ENCODE assay signal across 10 mouse cellular contexts in the genomic region with DNA sequence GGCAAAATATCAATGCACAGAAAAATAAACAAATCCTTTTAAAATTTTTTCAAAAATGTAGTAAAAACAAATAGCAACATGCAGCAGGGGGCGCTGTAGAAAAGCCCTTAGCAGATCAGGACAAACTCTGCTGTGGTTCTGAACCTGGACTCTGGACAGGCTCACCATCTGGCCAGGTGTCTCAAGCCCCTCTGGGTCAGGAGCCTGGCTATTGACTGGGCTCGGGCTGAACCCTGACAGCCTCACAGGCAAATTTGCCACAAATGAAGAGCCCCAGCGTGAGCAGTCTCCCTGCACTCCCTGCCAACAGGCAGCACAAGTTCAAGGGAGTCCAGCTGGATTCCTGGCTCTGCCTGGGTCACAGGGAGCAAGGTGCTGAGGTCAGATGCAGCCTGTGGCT. TPM values are rescaled to one million over a fixed set of nuclear protein-coding genes. Genes with fewer than 3 reads are reported as not detected.
DNase-seq lines count a peak whose midpoint lies in the region; ATAC-seq lines count a peak whose summit lies in the region.
"Had no signal": no experiment of that assay in that cellular context is flagged by ENCODE, and none has a peak within 500 bp of the region (broad histone marks: within the 10 kb centered on the region; RNA-seq: fewer than 3 reads in every experiment).

No protein-coding gene starts in this region.

- DNase-seq in heart, postnatal 10 days: peak; percentile 59 to 79
- no peak for DNase-seq in heart, postnatal 25 days (ENCODE audit: low spot score)
- DNase-seq in 3T3-L1 (ENCODE audit: low read depth, low spot score) (peak; percentile 79), NIH3T3 (ENCODE audit: low read depth) (peak; percentile 82)
- DNase-seq in layer of hippocampus, postnatal 25 days (ENCODE audit: extremely low spot score in 1 of 2, low spot score in 1 of 2): peak; percentile 43 to 81
- peak; percentile 76 for DNase-seq in right cerebral cortex, postnatal 14 days
- DNase-seq in midbrain, embryonic 11.5 days (ENCODE audit: low spot score, missing footprints): no peak

- no peak overlapping the region for H3K27ac ChIP-seq in midbrain, embryonic 11.5 days (ENCODE audit: low read depth, low read length)
- H3K27ac ChIP-seq: hindbrain, embryonic 15.5 days had no signal

- H3K9ac ChIP-seq in midbrain, embryonic 11.5 days (ENCODE audit: low read length): no peak overlapping the region
- H3K9ac ChIP-seq: hindbrain, embryonic 15.5 days had no signal

- H3K27me3 ChIP-seq in midbrain, embryonic 11.5 days (ENCODE audit: control insufficient read depth, insufficient read depth, low read length): no peaks in the 10 kb centered on the region
- H3K27me3 ChIP-seq: hindbrain, embryonic 15.5 days had no signal

- intact Hi-C loops in heart, postnatal 10 days (cut with DNase I): loop anchor here (1.0 kb wide), 1 partner anchor 108 kb away; no protein-coding TSS in a partner anchor
- intact Hi-C loops in heart, postnatal 25 days (cut with DNase I): loop anchor here (1.0 to 5.0 kb wide), 2 partner anchors 109 to 189 kb away; no protein-coding TSS in a partner anchor

- no peak overlapping the region for H3K4me3 ChIP-seq in midbrain, embryonic 11.5 days (ENCODE audit: low read depth, low read length)
- H3K4me3 ChIP-seq: hindbrain, embryonic 15.5 days; myocyte had no signal

- WGBS in midbrain, embryonic 11.5 days: 26% methylated on average over 3 of the region's 3 CpGs

- no peaks in the 10 kb centered on the region for H3K36me3 ChIP-seq in midbrain, embryonic 11.5 days (ENCODE audit: control insufficient read depth, insufficient read depth, low read length)
- H3K36me3 ChIP-seq: hindbrain, embryonic 15.5 days had no signal

- H3K4me2 ChIP-seq in midbrain, embryonic 11.5 days: no peak overlapping the region
- H3K4me2 ChIP-seq: hindbrain, embryonic 15.5 days had no signal

- H3K4me1 ChIP-seq in midbrain, embryonic 11.5 days (ENCODE audit: control insufficient read depth, insufficient read depth, low read length): peaks cover 3% of the 10 kb centered on the region; the same call in 1 of the 2 replicates

- H3K9me3 ChIP-seq in midbrain, embryonic 11.5 days (ENCODE audit: control insufficient read depth, low read length): no peaks in the 10 kb centered on the region
- H3K9me3 ChIP-seq: hindbrain, embryonic 15.5 days had no signal

- ATAC-seq in common myeloid progenitor, adult 5-6 weeks (replicated peaks; ENCODE audit: low read depth, poor library complexity, severe bottlenecking): peak; percentile 48; the same call in 1 of the 2 replicates
- no peak for ATAC-seq in midbrain, embryonic 11.5 days (ENCODE audit: low FRiP score)

RNA-seq across cellular contexts. Expression of a gene that starts 20.0 kb away (rescaled TPM):
- total RNA-seq in heart, postnatal 10 days (2021): 10 to 100 TPM; 38.5 to 39.6 TPM
- 10 to 100 TPM; 30.1 to 31.5 TPM for total RNA-seq in heart, postnatal 25 days (2021)
- 29.9 and 32.5 TPM in 2 replicates for total RNA-seq in common myeloid progenitor, adult 5-6 weeks (2017)
- 1 to 10 TPM; 4.8 to 6.2 TPM for total RNA-seq in layer of hippocampus, postnatal 25 days (2021)
- 5.4 and 7.0 TPM in 2 replicates for polyA plus RNA-seq in midbrain, embryonic 11.5 days (2014; fragmentation: Nextera tagmentation; extraction: Ambion mirVana)

RNA-seq across cellular contexts. Expression of a gene that starts 36.0 kb away (rescaled TPM):
- 100 to 1,000 TPM in 1 of 2 experiments, 10 to 100 TPM in 1; 95.7 to 103 TPM for total RNA-seq in heart, postnatal 10 days (2021)
- 10 to 100 TPM; 75.4 to 89.1 TPM for total RNA-seq in heart, postnatal 25 days (2021)
- 7.1 and 12.2 TPM in 2 replicates for total RNA-seq in common myeloid progenitor, adult 5-6 weeks (2017)
- 100 to 1,000 TPM; 399 to 433 TPM for total RNA-seq in layer of hippocampus, postnatal 25 days (2021)
- 17.1 and 21.1 TPM in 2 replicates for polyA plus RNA-seq in midbrain, embryonic 11.5 days (2014; fragmentation: Nextera tagmentation; extraction: Ambion mirVana)

Comparison
In these comparisons a context has a peak if more than half of its experiments do, and no peak if none do; other contexts are left out.
1. DNase-seq: peak in heart, postnatal 10 days (2 of 2), 3T3-L1 (single experiment), NIH3T3 (single experiment), layer of hippocampus, postnatal 25 days (2 of 2) and right cerebral cortex, postnatal 14 days (single experiment); none in heart, postnatal 25 days (single experiment) and midbrain, embryonic 11.5 days (single experiment).